Mouse (Mus musculus) G1E (cell line): ENCODE data around the gene Galntl5.

Experiments
- CTCF ChIP-seq: IDR thresholded peaks from 2 replicates; pipeline ENCODE4 v1.5.1; 2012; ENCODE audit warnings: low read depth, low read length, inconsistent platforms, mixed read lengths
- GATA1 ChIP-seq: IDR thresholded peaks from 2 replicates; pipeline ENCODE4 v1.6.1; 2012; ENCODE audit warnings: borderline replicate concordance, low read length, inconsistent platforms, mixed read lengths

GRCm38 (mm10) chr5:25247036-25247435, 65.8 kb downstream of the Galntl5 start:
- TF ChIP-seq CTCF (no peak), GATA1 (no peak)
